Mouse (Mus musculus) CH12F3 (cell line): ENCODE results near the gene Atxn1.

Source experiments
- in situ Hi-C: fragments of 300-500 bp; cut with MboI; formaldehyde crosslinking; loops from 2 replicates; pipeline ENCODE4 v1.14.3; 2020; ENCODE audit warnings: low sequenced_read_pairs

The Atxn1 gene

GRCm38 (mm10) chr13:45963497-45964330 is 1.1 kb downstream of the Atxn1 start:
- in situ Hi-C loops, result no loop called here

- in situ Hi-C loops, result no loop called here
Observed at GRCm38 (mm10) chr13:45962776-45963175, 2.0 kb downstream of the Atxn1 start.

GRCm38 (mm10) chr13:45961871-45962630 is 2.8 kb downstream of the Atxn1 start:
- in situ Hi-C loops, result no loop called here

GRCm38 (mm10) chr13:45960311-45960965 is 4.4 kb downstream of the Atxn1 start:
- in situ Hi-C loops, result no loop called here

GRCm38 (mm10) chr13:45958306-45958705 is 6.5 kb downstream of the Atxn1 start:
- in situ Hi-C loops, result no loop called here

- in situ Hi-C loops, result no loop called here
Observed at GRCm38 (mm10) chr13:45957629-45958028, 7.2 kb downstream of the Atxn1 start.

GRCm38 (mm10) chr13:45956287-45956686 is 8.5 kb downstream of the Atxn1 start:
- in situ Hi-C loops, result no loop called here

GRCm38 (mm10) chr13:45955370-45956055 is 9.3 kb downstream of the Atxn1 start:
- in situ Hi-C loops, result no loop called here

GRCm38 (mm10) chr13:45953098-45953497 is 11.7 kb downstream of the Atxn1 start:
- in situ Hi-C loops, result no loop called here

- in situ Hi-C loops, result no loop called here
Observed at GRCm38 (mm10) chr13:45951071-45951645, 13.7 kb downstream of the Atxn1 start.

- in situ Hi-C loops, result no loop called here
Observed at GRCm38 (mm10) chr13:45950355-45950861, 14.4 kb downstream of the Atxn1 start.

GRCm38 (mm10) chr13:45946136-45946535 is 18.7 kb downstream of the Atxn1 start:
- in situ Hi-C loops, result no loop called here

GRCm38 (mm10) chr13:45942337-45942736 is 22.5 kb downstream of the Atxn1 start:
- in situ Hi-C loops, result no loop called here

- in situ Hi-C loops, result no loop called here
Observed at GRCm38 (mm10) chr13:45940714-45941113, 24.1 kb downstream of the Atxn1 start.

- in situ Hi-C loops, result no loop called here
Observed at GRCm38 (mm10) chr13:45939561-45939960, 25.2 kb downstream of the Atxn1 start.

- in situ Hi-C loops, result no loop called here
Observed at GRCm38 (mm10) chr13:45938083-45938482, 26.7 kb downstream of the Atxn1 start.

GRCm38 (mm10) chr13:45936765-45937164 is 28.0 kb downstream of the Atxn1 start:
- in situ Hi-C loops, result no loop called here

- in situ Hi-C loops, result no loop called here
Observed at GRCm38 (mm10) chr13:45935798-45936197, 29.0 kb downstream of the Atxn1 start.

- in situ Hi-C loops, result no loop called here
Observed at GRCm38 (mm10) chr13:45934841-45935240, 30.0 kb downstream of the Atxn1 start.

GRCm38 (mm10) chr13:45934085-45934484 is 30.7 kb downstream of the Atxn1 start:
- in situ Hi-C loops, result no loop called here
